Mouse (Mus musculus) lung, embryonic 14.5 days (tissue): ENCODE data around the gene Fggy. TPM values are rescaled to one million over a fixed set of nuclear protein-coding genes. Genes with fewer than 3 reads are reported as not detected.

Experiments used
- ATAC-seq: fragments of 200-750 bp; cut with Nextera tagmentation; 2 replicates; pipeline ENCODE4 v1.8.0; 2017; ENCODE audit warnings: mild to moderate bottlenecking, moderate TSS enrichment, moderate library complexity; ENCODE audit not compliant: insufficient read depth
- DNase-seq: peaks from one replicate; pipeline ENCODE4 v3.0.0-alpha.2; 2015
- H3K27ac ChIP-seq: fragments of 300-500 bp; sonication (generic); 2 replicates; pipeline ENCODE4 v1.5.1; 2014; ENCODE audit warnings: low read depth, mild to moderate bottlenecking, moderate library complexity
- H3K27me3 ChIP-seq: fragments of 300-500 bp; sonication (generic); 2 replicates; pipeline ENCODE4 v1.6.1; 2014; ENCODE audit warnings: low read length, control low read depth; ENCODE audit not compliant: insufficient read depth
- H3K36me3 ChIP-seq: fragments of 300-500 bp; sonication (generic); 2 replicates; pipeline ENCODE4 v1.6.1; 2014; ENCODE audit warnings: control low read depth; ENCODE audit not compliant: insufficient read depth
- H3K4me1 ChIP-seq: fragments of 300-500 bp; sonication (generic); 2 replicates; pipeline ENCODE4 v1.6.1; 2014; ENCODE audit warnings: antibody characterized with exemption, control low read depth; ENCODE audit not compliant: insufficient read depth
- H3K4me2 ChIP-seq: fragments of 300-500 bp; sonication (generic); 2 replicates; pipeline ENCODE4 v1.6.1; 2014; ENCODE audit warnings: mild to moderate bottlenecking
- H3K4me3 ChIP-seq: fragments of 300-500 bp; sonication (generic); 2 replicates; pipeline ENCODE4 v1.5.1; 2014; ENCODE audit warnings: low read depth, low read length
- H3K9ac ChIP-seq: fragments of 300-500 bp; sonication (generic); 2 replicates; pipeline ENCODE4 v1.6.1; 2014
- H3K9me3 ChIP-seq: fragments of 300-500 bp; sonication (generic); 2 replicates; pipeline ENCODE4 v1.6.1; 2016; ENCODE audit warnings: low read depth, low read length, control low read depth
- CTCF ChIP-seq: IDR thresholded peaks from 2 replicates; pipeline ENCODE4 v1.5.1; 2016; ENCODE audit warnings: antibody characterized with exemption, low read depth
- WGBS: fragments of 180-500 bp; shearing (Covaris S2); extraction: QIAGEN DNeasy Blood & Tissue Kit; methylation state at CpG from one replicate; pipeline ENCODE4 v1.1.7; 2014; 5-methylcytosine and 5-hydroxymethylcytosine counted together
- polyA plus RNA-seq: library from polyadenylated mRNA; unstranded; fragments of >200 nt; fragmentation: Nextera tagmentation; extraction: Ambion mirVana; gene quantifications from 2 replicates; pipeline ENCODE4 v1.2.1, GENCODE M21; 2014

The Fggy gene
- polyA plus RNA-seq, 1 experiment from 2014 or later, result 9.8 TPM

- no peak for TF ChIP-seq CTCF
- Histone ChIP-seq H3K4me2 (no peak overlapping the region), H3K9me3 (no peaks in the 10 kb centered on the region), H3K27ac (no peak overlapping the region), H3K27me3 (no peaks in the 10 kb centered on the region), H3K4me1 (no peaks in the 10 kb centered on the region), H3K36me3 (no peaks in the 10 kb centered on the region), H3K4me3 (no peak overlapping the region), H3K9ac (no peak overlapping the region)
- DNase-seq, result no peak
- ATAC-seq, result peak; percentile 56; the same call in 1 of the 2 replicates
- WGBS, result 59% methylated on average over 3 of the region's 3 CpGs
Measured at GRCm38 (mm10) chr4:95648801-95649551, 91.7 kb downstream of the Fggy start.

- ATAC-seq (no peak), DNase-seq (no peak)
- no peaks in the 10 kb centered on the region for H3K4me1 ChIP-seq
- no peak overlapping the region for H3K4me3 ChIP-seq
- no peaks in the 10 kb centered on the region for H3K9me3 ChIP-seq
- TF ChIP-seq CTCF, result no peak
- H3K27me3 ChIP-seq, result no peaks in the 10 kb centered on the region
- H3K4me2 ChIP-seq, result no peak overlapping the region
- no peaks in the 10 kb centered on the region for H3K36me3 ChIP-seq
- no peak overlapping the region for H3K27ac ChIP-seq
- no peak overlapping the region for H3K9ac ChIP-seq
- WGBS, result 92% methylated on average over 3 of the region's 3 CpGs
Measured at GRCm38 (mm10) chr4:95649552-95649905, 92.2 kb downstream of the Fggy start.

GRCm38 (mm10) chr4:95649980-95650379 lies 92.7 kb downstream of the Fggy start:
- no peak for ATAC-seq
- Histone ChIP-seq H3K4me3 (no peak overlapping the region), H3K4me1 (no peaks in the 10 kb centered on the region), H3K9ac (no peak overlapping the region), H3K36me3 (no peaks in the 10 kb centered on the region), H3K4me2 (no peak overlapping the region), H3K9me3 (no peaks in the 10 kb centered on the region), H3K27ac (no peak overlapping the region), H3K27me3 (no peaks in the 10 kb centered on the region)
- no peak for DNase-seq
- WGBS, result 72% methylated on average over 6 of the region's 6 CpGs
- TF ChIP-seq CTCF, result no peak

- Histone ChIP-seq H3K9me3 (no peaks in the 10 kb centered on the region), H3K4me3 (no peak overlapping the region), H3K36me3 (no peaks in the 10 kb centered on the region), H3K4me2 (no peak overlapping the region; the same call in 1 of the 2 replicates), H3K27ac (no peak overlapping the region), H3K27me3 (no peaks in the 10 kb centered on the region), H3K9ac (no peak overlapping the region), H3K4me1 (no peaks in the 10 kb centered on the region)
- WGBS, result 25% methylated on average over 6 of the region's 6 CpGs
- TF ChIP-seq CTCF, result no peak
- DNase-seq, result peak; percentile 37
- peak; percentile 42; the same call in 1 of the 2 replicates for ATAC-seq
Measured at GRCm38 (mm10) chr4:95652044-95652443, 94.7 kb downstream of the Fggy start.

GRCm38 (mm10) chr4:95653296-95653912 lies 96.1 kb downstream of the Fggy start:
- Histone ChIP-seq H3K4me1 (no peaks in the 10 kb centered on the region), H3K27ac (no peak overlapping the region), H3K4me2 (no peak overlapping the region), H3K9me3 (no peaks in the 10 kb centered on the region), H3K36me3 (no peaks in the 10 kb centered on the region), H3K4me3 (no peak overlapping the region), H3K9ac (no peak overlapping the region), H3K27me3 (no peaks in the 10 kb centered on the region)
- no peak for TF ChIP-seq CTCF
- DNase-seq (no peak), ATAC-seq (no peak)
- WGBS, result 66% methylated on average over 3 of the region's 4 CpGs

GRCm38 (mm10) chr4:95653913-95654301 lies 96.6 kb downstream of the Fggy start:
- no peaks in the 10 kb centered on the region for H3K36me3 ChIP-seq
- TF ChIP-seq CTCF, result no peak
- no peak overlapping the region for H3K4me3 ChIP-seq
- no peak overlapping the region for H3K27ac ChIP-seq
- no peak for ATAC-seq
- no peaks in the 10 kb centered on the region for H3K27me3 ChIP-seq
- WGBS, result 53% methylated on average over 4 of the region's 4 CpGs
- no peak overlapping the region for H3K4me2 ChIP-seq
- H3K9ac ChIP-seq, result no peak overlapping the region
- no peak for DNase-seq
- H3K4me1 ChIP-seq, result no peaks in the 10 kb centered on the region
- no peaks in the 10 kb centered on the region for H3K9me3 ChIP-seq

- ATAC-seq (no peak), DNase-seq (no peak)
- H3K27me3 ChIP-seq, result no peaks in the 10 kb centered on the region
- H3K9ac ChIP-seq, result no peak overlapping the region
- no peak overlapping the region for H3K27ac ChIP-seq
- no peaks in the 10 kb centered on the region for H3K4me1 ChIP-seq
- WGBS, result 18% methylated on average over 3 of the region's 3 CpGs
- no peaks in the 10 kb centered on the region for H3K9me3 ChIP-seq
- H3K4me2 ChIP-seq, result no peak overlapping the region
- TF ChIP-seq CTCF, result no peak
- H3K4me3 ChIP-seq, result no peak overlapping the region
- H3K36me3 ChIP-seq, result no peaks in the 10 kb centered on the region
Measured at GRCm38 (mm10) chr4:95659024-95659423, 101.7 kb downstream of the Fggy start.
